ENCODE assay signal across 9 mouse cellular contexts in genomic region chr5:76973488-76973887, GRCm38 (mm10). TPM values are rescaled to one million over a fixed set of nuclear protein-coding genes. Genes with fewer than 3 reads are reported as not detected.
A peak's percentile ranks its signal among the peaks of the same experiment; 100 is the strongest.
DNase-seq lines count a peak whose midpoint lies in the region; ATAC-seq and TF ChIP-seq lines count a peak whose summit lies in the region.
"Had no signal": no experiment of that assay in that cellular context is flagged by ENCODE, and none has a peak within 500 bp of the region (broad histone marks: within the 10 kb centered on the region; RNA-seq: fewer than 3 reads in every experiment).

No protein-coding gene starts in this region.

- H3K4me3 ChIP-seq in layer of hippocampus, adult 2 months, result peak overlapping the region; percentile 99
- peak overlapping the region; percentile 97 for H3K4me3 ChIP-seq in embryonic facial prominence, embryonic 15.5 days (replicated peaks)
- peak overlapping the region; percentile 94 for H3K4me3 ChIP-seq in limb, embryonic 10.5 days

- peak overlapping the region; percentile 72; the same call in 1 of the 2 replicates for H3K9ac ChIP-seq in embryonic facial prominence, embryonic 15.5 days

- peak overlapping the region; percentile 81 for H3K4me2 ChIP-seq in embryonic facial prominence, embryonic 15.5 days (replicated peaks)

- no peak for DNase-seq in layer of hippocampus, adult 2 months (ENCODE audit: low spot score in 2 of 2)
- DNase-seq in layer of hippocampus, postnatal 25 days (ENCODE audit: extremely low spot score in 1 of 2, low spot score in 1 of 2), result no peak
- DNase-seq in limb, embryonic 10.5 days (ENCODE audit: low spot score), result no peak
- DNase-seq in naive thymus-derived CD4-positive, alpha-beta T cell, adult 2 months (ENCODE audit: low read depth), result peak; percentile 19
- no peak for DNase-seq in urinary bladder, postnatal 36 days (ENCODE audit: low spot score in 2 of 2)
- DNase-seq in thymus, postnatal 25 days, result no peak
- no peak for DNase-seq in gastrocnemius, postnatal 14 days
- DNase-seq: layer of hippocampus, adult 9-11 months had no signal

- H3K27me3 ChIP-seq in embryonic facial prominence, embryonic 15.5 days, result no peaks in the 10 kb centered on the region
- H3K27me3 ChIP-seq in limb, embryonic 10.5 days (ENCODE audit: low read depth, poor library complexity, severe bottlenecking), result no peaks in the 10 kb centered on the region

- H3K9me3 ChIP-seq in embryonic facial prominence, embryonic 15.5 days (replicated peaks), result no peaks in the 10 kb centered on the region
- H3K9me3 ChIP-seq in limb, embryonic 10.5 days (replicated peaks), result no peaks in the 10 kb centered on the region

- intact Hi-C loops in gastrocnemius, postnatal 14 days (cut with DNase I; ENCODE audit: low total_unique reads), result no loop called here

- H3K27ac ChIP-seq in layer of hippocampus, adult 2 months, result no peak overlapping the region
- H3K27ac ChIP-seq in embryonic facial prominence, embryonic 15.5 days (replicated peaks), result no peak overlapping the region
- H3K27ac ChIP-seq in limb, embryonic 10.5 days, result no peak overlapping the region

- TF ChIP-seq CTCF in layer of hippocampus, adult 2 months (conservative IDR thresholded peaks at IDR 0.05), result no peak

- peaks cover 20% of the 10 kb centered on the region for H3K4me1 ChIP-seq in embryonic facial prominence, embryonic 15.5 days
- H3K4me1 ChIP-seq in limb, embryonic 10.5 days, result peaks cover 14% of the 10 kb centered on the region

- ATAC-seq in embryonic facial prominence, embryonic 15.5 days (ENCODE audit: insufficient number of reproducible peaks, low FRiP score, low TSS enrichment, low read depth), result no peak

- WGBS in embryonic facial prominence, embryonic 15.5 days, result 70% methylated on average over 3 of the region's 3 CpGs
- 74% methylated on average over 3 of the region's 3 CpGs for WGBS in limb, embryonic 10.5 days

- H3K36me3 ChIP-seq in embryonic facial prominence, embryonic 15.5 days, result peaks cover 34% of the 10 kb centered on the region
- H3K36me3 ChIP-seq in limb, embryonic 10.5 days, result peaks cover 59% of the 10 kb centered on the region

RNA-seq across cellular contexts. Expression of gene Srp72, which starts 1.0 kb away (rescaled TPM):
- 100 to 1,000 TPM; 104 to 111 TPM for total RNA-seq in layer of hippocampus, adult 2 months (2021)
- total RNA-seq in layer of hippocampus, postnatal 25 days (2021), result 100 to 1,000 TPM; 107 to 108 TPM
- polyA plus RNA-seq in embryonic facial prominence, embryonic 15.5 days (2015; fragmentation: Nextera tagmentation; extraction: Ambion mirVana), result 97.3 and 106 TPM in 2 replicates
- 78.9 and 90.8 TPM in 2 replicates for polyA plus RNA-seq in limb, embryonic 10.5 days (2016; fragmentation: Nextera tagmentation; extraction: Ambion mirVana)
- 10 to 100 TPM; 57.7 to 63.8 TPM for total RNA-seq in gastrocnemius, postnatal 14 days (2021)

RNA-seq across cellular contexts. Expression of gene Ppat, which starts 22.1 kb away (rescaled TPM):
- 10 to 100 TPM; 15.7 to 17.8 TPM for total RNA-seq in layer of hippocampus, adult 2 months (2021)
- total RNA-seq in layer of hippocampus, postnatal 25 days (2021), result 10 to 100 TPM; 14.3 to 18.1 TPM
- 17.1 and 17.9 TPM in 2 replicates for polyA plus RNA-seq in embryonic facial prominence, embryonic 15.5 days (2015; fragmentation: Nextera tagmentation; extraction: Ambion mirVana)
- 51.2 and 62.1 TPM in 2 replicates for polyA plus RNA-seq in limb, embryonic 10.5 days (2016; fragmentation: Nextera tagmentation; extraction: Ambion mirVana)
- total RNA-seq in gastrocnemius, postnatal 14 days (2021), result 10 to 100 TPM; 22.0 to 29.8 TPM

RNA-seq across cellular contexts. Expression of gene Paics, which starts 22.4 kb away (rescaled TPM):
- 10 to 100 TPM; 90.4 to 92.5 TPM for total RNA-seq in layer of hippocampus, adult 2 months (2021)
- total RNA-seq in layer of hippocampus, postnatal 25 days (2021), result 10 to 100 TPM; 88.6 to 96.3 TPM
- polyA plus RNA-seq in embryonic facial prominence, embryonic 15.5 days (2015; fragmentation: Nextera tagmentation; extraction: Ambion mirVana), result 223 and 228 TPM in 2 replicates
- 508 and 515 TPM in 2 replicates for polyA plus RNA-seq in limb, embryonic 10.5 days (2016; fragmentation: Nextera tagmentation; extraction: Ambion mirVana)
- total RNA-seq in gastrocnemius, postnatal 14 days (2021), result 100 to 1,000 TPM; 129 to 152 TPM

RNA-seq across cellular contexts. Expression of gene Arl9, which starts 30.4 kb away (rescaled TPM):
- 1 to 10 TPM in 1 of 2 experiments, not detected in 1; 1.0 TPM for total RNA-seq in layer of hippocampus, adult 2 months (2021)
- total RNA-seq in layer of hippocampus, postnatal 25 days (2021), result not detected
- not detected in 2 replicates for polyA plus RNA-seq in embryonic facial prominence, embryonic 15.5 days (2015; fragmentation: Nextera tagmentation; extraction: Ambion mirVana)
- not detected in 2 replicates for polyA plus RNA-seq in limb, embryonic 10.5 days (2016; fragmentation: Nextera tagmentation; extraction: Ambion mirVana)
- total RNA-seq in gastrocnemius, postnatal 14 days (2021), result not detected

RNA-seq across cellular contexts. Expression of gene Thegl, which starts 42.3 kb away (rescaled TPM):
- 1 to 10 TPM; 1.4 to 1.6 TPM for total RNA-seq in layer of hippocampus, adult 2 months (2021)
- total RNA-seq in layer of hippocampus, postnatal 25 days (2021), result 1 to 10 TPM in 1 of 2 experiments, under 1 TPM in 1; 0.59 to 1.6 TPM
- polyA plus RNA-seq in embryonic facial prominence, embryonic 15.5 days (2015; fragmentation: Nextera tagmentation; extraction: Ambion mirVana), result 0.59 and 1.2 TPM in 2 replicates
- not detected in 2 replicates for polyA plus RNA-seq in limb, embryonic 10.5 days (2016; fragmentation: Nextera tagmentation; extraction: Ambion mirVana)
- total RNA-seq in gastrocnemius, postnatal 14 days (2021), result not detected
